Mouse (Mus musculus) bone marrow, adult 2 months (tissue): Measurements from ENCODE around the gene Zfp146.

Source experiments
- CTCF ChIP-seq: fragments of 200-500 bp; IDR thresholded peaks from 2 replicates; pipeline ENCODE4 v1.5.1; 2011; ENCODE audit warnings: low read length, control low read depth; ENCODE audit not compliant: control insufficient read depth, insufficient read depth
- POLR2A ChIP-seq: fragments of 200-500 bp; IDR thresholded peaks from 2 replicates; pipeline ENCODE4 v1.6.1; 2011; ENCODE audit warnings: low read depth, mild to moderate bottlenecking, control low read depth, low read length, borderline replicate concordance; ENCODE audit not compliant: control insufficient read depth

DNA sequence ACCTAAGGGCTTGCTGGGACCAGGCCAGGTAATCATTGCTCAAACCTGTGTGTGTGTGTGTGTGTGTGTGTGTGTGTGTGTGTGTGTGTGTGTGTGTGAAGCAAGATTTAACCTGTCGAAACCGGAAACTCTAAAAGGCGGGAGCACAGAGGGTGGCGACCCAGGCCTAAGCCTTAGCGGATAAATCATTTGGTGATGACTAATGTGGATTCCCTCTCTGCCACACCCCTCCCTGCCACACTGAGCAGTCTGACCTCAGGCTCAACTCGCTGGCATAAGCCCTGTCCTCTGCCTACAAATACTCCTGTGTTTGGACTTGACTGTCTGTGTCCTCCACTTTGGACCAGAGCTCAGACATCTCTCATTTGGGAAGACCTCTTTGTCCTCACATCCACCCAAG lies 26.6 kb upstream of the Zfp146 start:
- TF ChIP-seq POLR2A, result no peak
- TF ChIP-seq CTCF, result no peak
